Mouse (Mus musculus): Measurements from ENCODE around the gene Rgl2.

Gene Rgl2

DNA sequence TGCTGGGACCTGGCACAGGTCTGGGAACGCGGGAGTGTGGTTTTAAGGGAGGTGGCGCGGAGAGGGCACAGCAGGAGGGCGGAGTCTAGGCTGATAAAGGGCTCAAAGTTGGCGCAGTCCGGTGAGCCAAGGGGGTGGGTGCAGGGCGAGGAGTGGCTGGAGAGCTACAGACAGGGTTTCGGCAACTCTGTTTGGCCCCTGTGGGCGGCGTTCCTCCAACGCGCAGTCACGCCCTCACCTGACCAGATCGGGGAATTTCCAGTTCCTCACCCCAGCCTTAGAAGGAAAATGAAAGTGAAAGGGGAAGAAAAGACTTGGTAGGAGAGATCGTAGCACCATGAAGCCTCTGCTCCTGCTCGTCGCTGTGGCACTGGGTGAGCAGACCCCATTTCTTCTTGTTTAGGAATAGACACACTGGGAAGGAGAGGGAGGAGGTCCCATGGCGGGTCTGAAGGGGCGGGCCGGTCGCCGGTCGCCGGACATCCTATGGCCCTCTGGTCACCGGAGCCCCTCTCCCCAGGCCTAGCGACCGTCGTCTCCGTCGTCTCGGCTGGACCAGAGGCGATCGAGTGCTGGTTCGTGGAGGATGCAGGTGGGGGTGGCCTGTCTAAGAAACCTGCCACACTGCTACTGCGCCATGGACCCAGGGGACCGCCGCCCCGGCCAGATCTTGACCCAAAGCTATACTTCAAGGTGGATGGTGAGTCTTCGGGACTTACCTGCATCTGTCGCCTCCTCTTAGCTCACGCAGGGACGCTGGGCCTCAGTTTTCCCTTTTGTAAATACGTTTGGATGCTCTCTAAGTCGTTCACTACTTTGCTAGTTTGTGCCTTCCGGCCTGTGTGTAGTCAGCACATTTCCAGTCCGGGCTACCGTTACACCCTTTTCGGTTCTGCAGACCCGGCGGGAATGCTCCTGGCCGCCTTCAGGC is 9.7 kb upstream of the Rgl2 start:
- in situ Hi-C loops (cut with MboI, MseI): loop anchor here in 1 of 2 experiments (10.0 to 25.0 kb wide), 2 partner anchors 275 to 918 kb away; partner anchors contain the start of genes Dxo, Psmb8 and Stk19

DNA sequence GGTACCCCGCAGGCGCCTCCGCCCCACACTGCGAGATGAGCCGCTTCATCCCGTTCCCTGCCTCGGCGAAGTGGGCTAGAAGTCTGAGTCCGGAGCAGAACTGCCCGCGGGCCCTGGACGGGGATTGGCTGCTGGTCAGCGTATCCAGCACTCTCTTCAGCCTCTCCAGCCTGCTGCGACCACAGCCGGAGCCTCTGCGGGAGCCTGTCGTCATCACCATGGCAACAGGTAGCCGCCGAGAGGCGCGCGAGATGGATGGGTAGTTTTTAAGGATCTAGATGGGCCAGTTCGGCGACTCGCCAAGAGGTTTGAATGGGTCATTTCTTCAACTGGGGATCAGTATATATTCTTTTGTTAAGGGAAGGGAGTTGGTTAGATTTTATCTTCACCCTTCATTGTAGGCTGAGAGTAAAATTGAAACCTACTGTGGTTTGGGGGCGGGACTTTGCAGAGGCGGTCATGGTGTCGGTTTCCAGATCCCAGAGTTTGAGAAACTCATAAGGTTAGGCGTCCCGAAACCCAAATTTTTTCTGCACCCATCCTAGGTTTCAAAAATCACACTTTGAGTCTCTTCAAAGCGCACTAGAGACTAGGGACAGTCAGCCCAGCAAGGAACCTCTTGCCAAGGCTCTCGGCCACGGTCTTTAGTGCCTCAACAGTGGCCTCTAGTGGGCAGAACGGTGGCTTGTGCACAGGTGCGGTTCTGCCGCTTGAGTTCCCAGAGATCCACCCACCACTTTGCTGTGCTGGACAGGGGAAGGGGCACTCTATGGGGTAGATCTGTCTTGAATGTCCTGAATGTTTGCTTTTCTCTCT is 8.9 kb upstream of the Rgl2 start:
- in situ Hi-C loops (cut with MboI, MseI): loop anchor here in 1 of 2 experiments (25.0 kb wide), 1 partner anchor 917 kb away; the partner anchor contains the start of genes Dxo and Stk19

DNA sequence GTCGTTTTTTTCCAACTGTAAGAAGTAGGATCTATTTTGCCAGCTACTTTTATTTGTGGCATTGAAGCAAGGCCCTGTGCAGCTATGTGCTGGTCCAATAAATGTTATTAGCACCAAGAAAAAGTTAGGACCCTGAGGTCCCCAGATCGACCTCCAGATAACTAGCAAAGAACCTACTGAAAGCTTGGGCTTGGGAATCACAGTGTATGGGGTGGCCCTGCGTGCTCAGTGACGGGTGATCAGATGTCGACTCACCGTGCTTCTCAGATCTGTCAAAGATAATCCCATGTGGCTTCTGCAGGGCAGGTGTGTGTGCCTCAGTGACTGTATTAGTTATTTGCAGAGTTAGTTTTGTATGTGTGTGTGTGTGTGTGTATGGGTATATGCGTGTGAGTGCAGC is 8.0 kb upstream of the Rgl2 start:
- in situ Hi-C loops (cut with MboI, MseI): loop anchor here in 1 of 2 experiments (25.0 kb wide), 1 partner anchor 916 kb away; the partner anchor contains the start of genes Dxo and Stk19

DNA sequence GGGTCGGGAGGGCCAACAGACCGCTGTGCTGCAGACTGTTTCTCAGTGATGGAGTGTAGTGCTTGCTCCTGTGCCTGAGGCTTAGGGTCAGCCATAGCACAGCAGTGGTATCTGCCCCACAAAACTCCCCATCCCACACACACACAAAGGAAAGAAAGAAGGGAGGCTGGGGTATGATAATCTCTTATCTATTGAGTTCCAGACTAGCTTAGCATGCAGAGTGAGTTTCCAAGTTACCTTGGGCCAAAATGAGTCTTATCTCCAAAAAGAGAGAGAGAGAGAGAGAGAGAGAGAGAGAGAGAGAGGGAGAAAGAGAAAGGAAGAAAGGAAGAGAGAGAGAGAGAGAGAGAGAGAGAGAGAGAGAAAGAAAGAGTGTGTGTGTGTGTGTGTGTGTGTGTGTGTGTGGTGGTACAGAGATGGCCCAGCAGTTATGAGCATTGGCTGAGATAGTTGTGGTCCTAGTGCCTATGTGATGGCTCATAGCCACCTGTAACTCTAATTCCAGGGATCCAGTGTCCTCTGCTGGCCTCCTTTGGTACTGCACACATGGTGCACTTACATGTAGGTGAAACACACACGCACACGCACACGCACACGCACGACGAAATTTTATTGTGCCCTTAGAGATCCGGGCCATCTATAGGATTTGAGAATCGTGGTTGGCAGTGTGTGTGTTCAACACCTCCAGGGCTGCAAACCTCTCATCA is 4.6 kb upstream of the Rgl2 start:
- in situ Hi-C loops (cut with MboI, MseI): loop anchor here in 1 of 2 experiments (25.0 kb wide), 1 partner anchor 913 kb away; the partner anchor contains the start of genes Dxo and Stk19

DNA sequence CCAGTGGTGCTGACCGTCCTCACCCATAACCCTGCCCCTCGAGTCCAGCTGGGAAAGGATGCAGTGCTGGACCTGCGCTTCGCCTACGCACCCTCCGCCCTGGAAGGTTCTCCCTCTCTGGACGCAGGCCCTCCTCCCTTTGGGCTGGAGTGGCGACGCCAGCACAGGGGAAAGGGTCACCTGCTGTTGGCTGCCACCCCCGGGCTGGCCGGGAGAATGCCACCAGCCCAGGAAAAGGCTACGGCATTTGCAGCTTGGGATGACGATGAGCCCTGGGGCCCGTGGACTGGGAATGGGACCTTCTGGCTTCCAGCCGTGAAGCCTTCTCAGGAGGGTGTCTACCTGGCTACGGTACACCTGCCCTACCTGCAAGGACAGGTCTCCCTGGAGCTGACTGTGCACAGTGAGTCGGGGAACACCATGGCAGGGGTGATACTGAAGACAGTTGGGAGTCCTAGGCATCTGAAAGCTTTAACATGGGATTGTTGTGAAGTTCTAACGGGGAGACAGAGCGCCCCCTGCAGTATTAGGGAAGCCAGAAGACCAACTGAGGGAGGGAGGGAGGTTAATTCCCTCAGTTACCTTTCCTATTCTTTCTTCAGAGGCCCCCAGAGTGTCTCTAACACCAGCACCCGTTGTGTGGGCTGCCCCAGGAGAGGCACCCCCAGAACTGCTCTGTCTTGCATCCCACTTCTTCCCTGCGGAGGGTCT is 3.8 kb upstream of the Rgl2 start:
- in situ Hi-C loops (cut with MboI, MseI): no loop called here

DNA sequence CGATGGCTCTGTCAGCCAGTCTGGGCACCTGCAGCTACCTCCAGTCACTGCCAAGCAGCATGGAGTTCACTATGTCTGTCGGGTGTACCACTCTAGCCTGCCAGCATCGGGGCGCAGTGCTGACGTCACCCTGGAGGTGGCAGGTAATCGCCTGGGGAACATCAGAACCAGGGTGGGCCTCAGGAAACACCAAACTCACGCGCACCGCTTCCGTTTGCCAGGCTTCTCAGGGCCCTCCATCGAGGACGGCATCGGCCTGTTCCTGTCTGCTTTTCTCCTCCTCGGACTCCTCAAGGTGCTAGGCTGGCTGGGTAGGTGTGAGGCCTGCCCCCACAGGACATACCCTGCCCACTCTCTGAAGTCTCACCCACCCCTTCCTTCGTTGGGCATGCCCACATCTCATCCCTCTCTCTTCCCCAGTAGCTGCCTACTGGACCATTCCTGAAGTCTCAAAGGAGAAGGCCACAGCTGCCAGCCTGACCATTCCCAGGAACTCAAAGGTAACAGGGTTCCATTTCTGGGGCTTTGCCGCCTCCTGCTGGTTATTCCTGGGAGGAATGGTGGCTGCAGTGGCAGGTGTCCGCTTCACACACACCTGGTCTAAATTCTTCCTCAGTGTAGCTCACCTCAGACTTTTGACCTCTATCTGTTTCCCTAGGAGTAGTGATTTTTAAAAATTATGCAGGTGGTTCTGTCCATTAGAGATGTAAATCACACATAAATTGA is 3.0 kb upstream of the Rgl2 start:
- in situ Hi-C loops (cut with MboI, MseI): no loop called here

DNA sequence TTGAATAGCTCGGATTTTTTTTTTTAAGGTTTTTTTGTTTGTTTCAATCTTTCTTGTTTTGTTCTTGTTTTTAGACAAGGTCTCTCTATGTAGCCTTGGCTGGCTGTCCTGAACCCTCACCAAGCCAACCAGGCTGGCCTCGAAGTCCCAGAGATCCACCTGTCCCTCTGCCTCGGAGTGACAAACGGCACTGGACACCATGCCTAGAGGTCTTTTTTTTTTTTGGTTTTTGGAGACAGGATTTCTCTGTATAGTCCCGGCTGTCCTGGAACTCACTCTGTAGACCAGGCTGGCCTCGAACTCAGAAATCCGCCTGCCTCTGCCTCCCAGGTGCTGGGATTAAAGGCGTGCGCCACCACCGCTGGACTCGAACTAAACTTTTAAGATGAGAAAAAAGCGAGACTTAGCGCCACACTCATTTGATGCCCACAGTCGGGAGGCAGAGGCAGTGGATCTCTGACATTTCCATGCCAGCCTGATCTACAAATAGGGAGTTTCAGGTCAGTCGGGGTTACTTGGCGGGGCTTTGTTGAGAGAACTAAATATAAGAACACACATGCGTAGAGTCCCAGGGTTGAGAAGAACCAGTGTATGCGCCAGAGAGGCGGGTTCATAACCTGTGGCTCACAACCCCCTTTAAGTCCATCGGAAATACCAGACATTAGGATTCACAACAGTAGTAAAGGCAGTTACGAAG is 944 bp upstream of the Rgl2 start:
- in situ Hi-C loops (cut with MboI, MseI): no loop called here

DNA sequence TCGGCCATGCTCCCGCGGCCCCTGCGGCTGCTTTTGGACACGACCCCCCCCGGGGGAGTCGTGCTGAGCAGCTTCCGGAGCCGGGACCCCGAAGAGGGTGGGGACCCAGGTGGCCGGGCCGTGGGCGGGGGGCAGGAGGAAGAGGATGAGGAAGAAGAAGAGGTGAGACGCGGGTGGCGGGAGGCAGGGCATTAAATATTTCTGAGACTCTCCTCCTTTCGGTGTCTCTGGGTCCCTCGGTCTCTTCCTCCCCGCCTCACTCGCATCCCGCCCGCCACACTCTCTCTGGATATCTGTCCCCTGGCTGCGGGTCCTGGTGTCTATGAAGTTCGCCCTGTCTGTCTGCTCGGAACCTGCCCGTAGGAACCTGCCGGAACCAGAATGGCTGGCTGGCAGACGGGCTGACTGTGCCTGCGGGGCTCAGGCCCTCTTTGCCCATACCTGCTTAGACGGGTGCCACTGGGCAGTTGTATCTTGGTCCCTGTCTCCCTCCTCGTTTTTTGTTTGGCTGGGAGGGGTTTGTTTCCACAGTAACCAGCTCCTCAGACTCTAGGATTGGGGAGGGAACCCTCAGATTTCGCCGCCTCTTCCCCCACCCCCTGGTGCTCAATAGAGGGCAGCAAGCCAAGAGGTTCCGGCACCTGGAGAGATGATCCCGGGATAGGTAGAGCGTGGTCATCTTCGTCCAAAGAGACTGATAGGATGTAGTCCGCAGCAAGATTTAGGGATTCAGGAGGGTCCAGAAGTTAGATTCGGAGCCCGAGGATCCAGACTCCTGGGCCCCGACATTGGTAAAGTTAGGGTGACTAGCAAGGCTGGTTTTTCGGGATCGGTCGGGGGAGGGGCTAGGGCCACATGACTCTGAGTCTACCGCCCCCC is 1.2 kb downstream of the Rgl2 start:
- in situ Hi-C loops (cut with MboI, MseI): no loop called here

DNA sequence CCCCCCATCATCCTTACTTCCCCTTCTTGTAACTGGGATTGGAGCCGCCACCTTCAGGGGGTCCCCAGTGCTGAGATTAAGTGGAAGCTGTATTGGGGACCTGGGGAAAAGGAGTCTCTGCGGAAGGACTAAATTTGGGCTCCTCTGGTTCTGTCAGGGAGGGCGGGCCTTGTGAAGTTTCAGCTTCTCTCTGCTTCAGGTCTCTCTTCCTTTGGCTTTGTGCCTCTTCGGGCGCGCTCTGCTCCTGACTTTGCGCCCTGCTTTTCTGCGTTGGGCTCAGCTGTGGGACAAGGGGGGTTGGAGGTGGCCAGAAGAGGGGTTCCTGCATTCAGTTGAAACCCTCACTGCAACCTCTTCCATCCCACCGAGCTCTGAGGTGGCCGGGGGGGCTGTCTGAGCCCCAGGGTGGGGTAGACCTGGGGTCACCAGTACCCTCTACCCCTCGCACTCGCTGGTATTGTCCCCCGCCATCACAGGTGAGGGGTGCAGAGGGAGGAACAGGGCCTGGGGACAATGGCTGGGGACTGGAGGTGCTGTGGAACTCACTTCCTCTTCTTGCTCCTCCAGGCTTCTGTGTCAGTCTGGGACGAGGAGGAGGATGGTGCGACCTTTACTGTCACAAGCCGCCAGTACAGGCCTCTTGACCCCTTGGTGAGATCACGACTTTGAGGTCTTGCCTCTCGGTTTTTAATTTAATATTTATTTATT is 2.0 kb downstream of the Rgl2 start:
- in situ Hi-C loops (cut with MboI, MseI): no loop called here

DNA sequence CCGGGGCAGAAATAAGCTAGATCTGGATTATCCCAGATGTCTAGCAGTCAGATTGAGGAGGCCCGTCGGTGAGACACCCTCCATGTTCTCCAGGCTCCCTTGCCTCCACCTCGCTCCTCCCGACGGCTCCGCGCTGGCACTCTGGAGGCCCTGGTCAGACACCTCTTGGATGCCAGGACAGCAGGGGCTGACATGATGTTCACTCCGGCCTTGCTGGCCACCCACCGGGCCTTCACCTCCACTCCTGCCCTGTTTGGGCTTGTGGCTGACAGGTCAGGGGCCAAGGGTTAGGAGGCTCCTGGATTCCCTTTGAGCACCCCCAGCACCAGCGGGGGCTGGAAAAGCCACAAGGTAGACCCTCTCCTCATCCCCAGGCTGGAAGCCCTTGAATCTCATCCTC is 2.6 kb downstream of the Rgl2 start:
- in situ Hi-C loops (cut with MboI, MseI): no loop called here

DNA sequence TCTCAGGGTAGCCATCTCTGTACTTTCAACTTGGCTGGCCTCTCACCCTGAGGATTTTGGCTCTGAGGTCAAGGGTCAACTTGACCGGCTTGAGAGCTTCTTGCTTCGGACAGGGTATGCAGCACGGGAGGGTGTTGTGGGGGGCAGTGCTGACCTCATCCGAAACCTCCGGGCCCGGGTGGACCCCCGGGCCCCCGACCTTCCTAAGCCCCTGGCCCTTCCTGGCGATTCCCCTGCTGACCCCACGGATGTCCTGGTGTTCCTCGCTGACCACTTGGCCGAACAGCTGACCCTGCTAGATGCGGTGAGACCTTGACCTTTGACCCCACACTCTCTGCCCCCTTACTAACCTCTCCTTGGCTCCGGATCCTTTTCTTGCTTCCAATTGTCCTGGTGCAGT is 3.1 kb downstream of the Rgl2 start:
- in situ Hi-C loops (cut with MboI, MseI): no loop called here

DNA sequence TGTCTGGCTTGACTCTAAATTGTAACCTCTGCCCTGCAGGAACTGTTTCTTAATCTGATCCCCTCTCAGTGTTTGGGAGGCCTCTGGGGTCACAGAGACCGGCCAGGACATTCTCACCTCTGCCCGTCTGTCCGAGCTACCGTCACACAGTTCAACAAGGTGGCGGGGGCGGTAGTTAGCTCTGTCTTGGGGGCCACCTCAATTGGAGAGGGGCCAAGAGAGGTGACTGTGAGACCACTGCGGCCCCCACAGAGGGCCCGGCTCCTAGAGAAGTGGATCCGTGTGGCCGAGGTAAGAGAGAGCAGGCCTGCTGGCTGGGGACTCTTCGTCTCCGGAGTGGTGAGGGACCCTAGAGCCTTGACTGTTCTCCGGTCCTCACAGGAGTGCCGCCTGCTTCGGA is 3.6 kb downstream of the Rgl2 start:
- in situ Hi-C loops (cut with MboI, MseI): no loop called here

DNA sequence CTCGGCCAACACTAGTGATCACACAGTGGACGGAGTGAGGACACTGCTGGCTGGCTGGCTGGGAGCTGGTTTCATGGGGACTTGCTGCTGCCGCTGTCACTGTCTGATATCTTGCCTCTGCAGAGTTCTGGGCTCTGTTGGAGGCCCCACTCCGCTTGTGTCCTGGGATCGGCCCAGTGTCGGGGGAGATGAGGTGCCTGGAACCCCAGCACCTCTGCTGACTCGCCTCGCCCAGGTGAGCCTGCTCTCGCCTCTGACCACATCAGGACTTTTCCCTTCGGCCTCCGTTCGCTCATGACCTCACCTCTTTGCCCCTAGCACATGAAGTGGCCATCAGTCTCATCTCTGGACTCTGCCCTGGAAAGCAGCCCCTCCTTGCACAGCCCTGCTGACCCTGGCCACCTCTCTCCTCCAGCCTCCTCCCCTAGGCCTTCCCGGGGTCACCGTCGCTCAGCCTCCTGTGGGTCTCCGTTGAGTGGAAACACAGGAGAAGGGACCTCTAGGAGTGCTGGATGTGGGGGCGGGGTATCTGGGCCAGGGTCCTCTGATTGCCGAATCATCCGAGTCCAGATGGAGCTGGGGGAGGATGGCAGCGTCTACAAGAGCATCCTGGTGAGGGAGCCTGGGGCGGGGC is 6.2 kb downstream of the Rgl2 start:
- in situ Hi-C loops (cut with MboI, MseI): no loop called here

DNA sequence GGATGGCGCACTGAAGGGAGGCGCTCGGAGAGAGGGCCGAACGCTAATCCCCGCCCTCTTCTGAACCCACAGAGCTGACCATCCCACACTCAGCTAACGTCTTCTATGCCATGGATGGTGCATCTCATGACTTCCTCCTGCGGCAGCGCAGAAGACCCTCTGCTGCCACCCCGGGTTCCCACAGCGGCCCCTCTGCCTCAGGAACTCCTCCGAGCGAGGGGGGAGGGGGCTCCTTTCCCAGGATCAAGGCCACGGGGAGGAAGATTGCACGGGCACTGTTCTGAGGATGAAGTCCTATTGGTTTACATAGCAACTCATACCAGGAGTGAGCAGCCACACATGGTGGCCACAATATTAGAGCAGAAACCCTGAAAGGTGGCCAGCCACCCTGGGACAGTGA is 7.7 kb downstream of the Rgl2 start:
- in situ Hi-C loops (cut with MboI, MseI): no loop called here

DNA sequence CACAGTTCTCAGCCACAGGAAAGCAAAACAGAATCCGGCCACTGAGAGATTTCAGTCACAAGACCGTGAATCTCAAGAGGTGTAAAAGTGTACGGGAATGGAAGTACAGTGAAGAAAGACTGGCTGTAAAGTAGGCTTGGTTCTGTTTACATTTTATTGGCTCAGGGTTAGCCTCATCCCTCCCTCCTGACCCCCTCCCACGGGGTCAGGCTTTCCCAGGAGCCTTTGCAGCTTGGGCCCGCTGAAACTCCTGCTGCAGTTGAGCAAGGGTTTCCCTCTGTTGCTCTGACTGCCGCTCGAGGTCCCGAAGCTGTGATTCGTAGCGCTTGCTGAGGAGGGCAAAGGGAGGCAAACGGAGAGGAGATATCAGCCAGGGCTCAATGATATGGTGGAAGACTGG is 9.4 kb downstream of the Rgl2 start:
- in situ Hi-C loops (cut with MboI, MseI): no loop called here

DNA sequence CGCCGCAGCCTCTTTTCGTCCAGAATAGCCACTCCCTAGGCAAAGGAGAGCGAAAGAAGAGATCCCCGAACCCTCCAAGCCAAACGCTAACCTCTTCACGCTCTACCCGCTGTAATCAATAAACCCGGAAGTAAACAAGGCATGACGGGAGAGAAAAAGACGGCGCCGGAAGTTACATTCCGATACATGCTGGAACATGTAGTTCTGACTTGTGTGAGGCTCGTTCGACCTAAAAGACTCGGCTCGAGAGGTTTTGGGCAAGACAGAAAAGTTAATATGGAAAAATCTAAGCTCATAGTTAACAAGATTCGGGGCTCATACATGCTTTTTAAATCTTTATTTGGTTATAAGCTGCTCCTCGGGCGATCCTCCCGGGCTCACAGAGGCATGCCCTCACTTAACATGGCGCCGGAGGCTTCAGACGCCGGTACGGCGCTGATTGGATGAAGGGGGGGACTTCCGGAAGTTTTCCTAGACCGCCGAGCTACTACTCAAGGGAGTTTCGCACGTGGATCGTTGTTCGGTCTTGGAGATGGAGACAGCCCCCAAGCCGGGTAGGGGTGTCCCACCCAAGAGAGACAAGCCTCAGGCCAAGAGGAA is 11.0 kb downstream of the Rgl2 start, which contains the start of the genes Pfdn6 and Wdr46:
TSS of gene Pfdn6 (minus strand) at position 138 of the 600 bp plus-strand sequence.
TSS of gene Wdr46 (plus strand) at position 455 of the 600 bp plus-strand sequence.
- in situ Hi-C loops (cut with MboI, MseI): no loop called here

DNA sequence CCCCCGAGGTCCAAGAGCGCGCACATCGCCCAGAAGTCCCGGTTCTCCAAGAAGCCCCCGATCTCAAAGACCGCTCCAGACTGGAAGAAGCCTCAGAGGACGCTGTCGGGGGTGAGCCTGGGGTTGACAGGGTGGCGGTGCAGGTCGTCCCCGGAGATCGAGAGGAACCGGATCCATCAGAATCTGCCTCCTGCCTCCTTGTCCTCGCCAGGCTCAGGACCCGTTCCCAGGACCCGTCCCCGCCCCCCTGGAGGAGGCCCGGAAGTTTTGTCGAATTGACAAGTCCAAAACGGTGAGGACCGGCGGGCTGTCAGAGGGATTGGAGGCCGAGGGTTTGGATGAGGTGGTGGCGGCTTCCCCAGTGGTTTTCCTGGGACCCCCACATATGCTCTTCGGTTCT is 11.6 kb downstream of the Rgl2 start:
- in situ Hi-C loops (cut with MboI, MseI): no loop called here
